Mouse (Mus musculus): Measurements from ENCODE around the gene Trpc6.

- TF ChIP-seq CTCF (conservative IDR thresholded peaks at IDR 0.05 in 1 of 2, IDR thresholded peaks at IDR 0.05 in 1 of 2; ENCODE audit: low read depth in 2 of 2, low read length in 2 of 2) (no peak), KAT2A (IDR thresholded peaks at IDR 0.05; ENCODE audit: insufficient replicate concordance, low read length) (no peak), SMC3 (IDR thresholded peaks at IDR 0.05; ENCODE audit: low read depth, low read length) (no peak), POLR2A (IDR thresholded peaks at IDR 0.05; ENCODE audit: low read depth, low read length) (no peak), MAZ (IDR thresholded peaks at IDR 0.05; ENCODE audit: low read depth, low read length) (no peak), E2F4 (IDR thresholded peaks at IDR 0.05; ENCODE audit: insufficient replicate concordance, low read depth, low read length) (no peak), EP300 (IDR thresholded peaks at IDR 0.05; ENCODE audit: low read length) (no peak), TBP (conservative IDR thresholded peaks at IDR 0.05; ENCODE audit: low read depth, low read length) (no peak), ZNF384 (IDR thresholded peaks at IDR 0.05; ENCODE audit: low read depth, low read length) (no peak), RCOR1 (conservative IDR thresholded peaks at IDR 0.05; ENCODE audit: low read depth, low read length) (no peak), ELF1 (IDR thresholded peaks at IDR 0.05; ENCODE audit: low read depth, low read length) (no peak)
Observed at GRCm38 (mm10) chr9:8703956-8704355, 160.0 kb downstream of the Trpc6 start.
